Mouse (Mus musculus): ENCODE data around the gene Cct7. TPM values are rescaled to one million over a fixed set of nuclear protein-coding genes. Genes with fewer than 3 reads are reported as not detected.

Cct7 gene
- polyA plus RNA-seq, 1 experiment, result 117 TPM

- TF ChIP-seq CTCF (conservative IDR thresholded peaks at IDR 0.05; ENCODE audit: insufficient read depth, insufficient read length, low read depth, low read length) (no peak), POLR2A (IDR thresholded peaks at IDR 0.05; ENCODE audit: low read depth, low read length) (no peak)
- 19% methylated on average over 28 of the region's 28 CpGs for WGBS
- no peaks in the 10 kb centered on the region for H3K4me1 ChIP-seq (ENCODE audit: control insufficient read depth, insufficient read depth, low read length)
- no peaks in the 10 kb centered on the region for H3K27me3 ChIP-seq (replicated peaks; ENCODE audit: control insufficient read depth, insufficient read depth, low read length)
- DNase-seq, result no peak
- H3K4me3 ChIP-seq (ENCODE audit: insufficient read depth, low read depth, low read length), result no peak within 1 kb of the TSS
- no peak within 1 kb of the TSS for H3K27ac ChIP-seq (ENCODE audit: insufficient read depth, low read depth, low read length)
- no peaks in the 10 kb centered on the region for H3K36me3 ChIP-seq (ENCODE audit: control insufficient read depth, insufficient read depth, low read length)
These were observed 27.4 kb upstream of the Cct7 start, which contains the start of gene Noto for GRCm38 (mm10) chr6:85423836-85424379. Gene Noto, plus strand, starts transcription at chr6:85423886.

DNA sequence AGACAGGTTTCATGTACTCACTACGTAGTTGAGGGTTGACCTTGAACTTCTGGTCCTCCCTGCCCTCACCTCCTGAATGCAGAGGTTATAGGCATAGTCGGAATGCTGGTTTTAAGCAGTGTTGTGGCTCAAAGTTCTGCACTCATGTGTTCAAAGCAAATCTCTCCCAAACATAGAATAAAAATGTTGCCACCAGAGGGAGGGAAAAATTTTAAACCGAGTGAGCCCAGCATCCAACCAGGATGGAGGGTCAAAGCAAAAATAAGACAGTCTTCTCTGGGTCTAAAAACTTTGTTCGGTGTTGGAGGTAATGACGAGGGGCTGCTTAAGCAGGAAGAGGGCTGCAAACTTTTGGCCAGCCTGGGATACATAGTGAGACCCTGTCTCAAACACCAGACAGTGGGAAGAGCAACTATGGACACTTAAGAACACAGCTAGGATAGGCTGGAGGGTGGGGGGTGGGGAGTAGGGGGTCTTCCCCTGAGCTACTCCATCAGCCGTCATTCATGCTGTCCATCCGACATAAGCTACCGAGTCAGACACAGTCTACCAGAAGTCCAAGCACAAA lies 20.0 kb upstream of the Cct7 start:
- no peak for TF ChIP-seq POLR2A (IDR thresholded peaks at IDR 0.05; ENCODE audit: low read depth, low read length)
- TF ChIP-seq CTCF (conservative IDR thresholded peaks at IDR 0.05; ENCODE audit: insufficient read depth, insufficient read length, low read depth, low read length), result no peak
- WGBS, result 46% methylated on average over 8 of the region's 8 CpGs

GRCm38 (mm10) chr6:85431842-85432431 lies 19.4 kb upstream of the Cct7 start, which contains the start of gene Smyd5:
Gene Smyd5, plus strand, starts transcription at chr6:85431989.
- H3K4me3 ChIP-seq (ENCODE audit: insufficient read depth, low read depth, low read length), result peak within 1 kb of the TSS; percentile 87
- H3K4me1 ChIP-seq (ENCODE audit: control insufficient read depth, insufficient read depth, low read length), result peaks cover 6% of the 10 kb centered on the region; the same call in 1 of the 2 replicates
- TF ChIP-seq POLR2A (IDR thresholded peaks at IDR 0.05; ENCODE audit: low read depth, low read length) (no peak), CTCF (conservative IDR thresholded peaks at IDR 0.05; ENCODE audit: insufficient read depth, insufficient read length, low read depth, low read length) (no peak)
- DNase-seq, result peak; percentile 91
- H3K36me3 ChIP-seq (ENCODE audit: control insufficient read depth, insufficient read depth, low read length), result no peaks in the 10 kb centered on the region
- H3K27me3 ChIP-seq (replicated peaks; ENCODE audit: control insufficient read depth, insufficient read depth, low read length), result no peaks in the 10 kb centered on the region
- H3K27ac ChIP-seq (ENCODE audit: insufficient read depth, low read depth, low read length), result no peak within 1 kb of the TSS
- WGBS, result 1% methylated on average over 39 of the region's 39 CpGs

More for the DNA sequence above, 20.0 kb upstream of the Cct7 start:
- Histone ChIP-seq H3K27ac (ENCODE audit: insufficient read depth, low read depth, low read length) (no peak overlapping the region), H3K4me3 (ENCODE audit: insufficient read depth, low read depth, low read length) (peak overlapping the region; percentile 87), H3K4me1 (ENCODE audit: control insufficient read depth, insufficient read depth, low read length) (peaks cover 6% of the 10 kb centered on the region; the same call in 1 of the 2 replicates), H3K36me3 (ENCODE audit: control insufficient read depth, insufficient read depth, low read length) (no peaks in the 10 kb centered on the region), H3K27me3 (replicated peaks; ENCODE audit: control insufficient read depth, insufficient read depth, low read length) (no peaks in the 10 kb centered on the region)
- DNase-seq, result no peak

DNA sequence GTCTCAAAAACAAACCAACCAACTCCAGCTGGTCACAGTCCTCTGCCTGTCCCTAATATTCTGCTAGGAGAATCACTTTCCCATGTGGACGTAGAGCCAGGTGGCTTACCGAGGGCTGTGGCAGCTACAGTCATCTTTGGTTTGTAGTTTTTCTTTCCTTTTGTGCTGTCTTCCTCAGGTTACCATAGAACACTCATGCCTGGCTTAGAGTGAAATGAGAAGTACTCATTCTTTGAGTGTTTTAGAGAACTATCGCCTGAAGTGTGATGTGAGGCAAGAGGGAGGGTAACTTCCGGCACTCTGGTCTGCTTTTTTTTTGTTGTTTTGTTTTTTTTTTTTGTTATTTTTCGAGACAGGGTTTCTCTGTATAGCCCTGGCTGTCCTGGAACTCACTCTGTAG lies 17.4 kb upstream of the Cct7 start:
- H3K4me3 ChIP-seq (ENCODE audit: insufficient read depth, low read depth, low read length), result no peak overlapping the region
- no peaks in the 10 kb centered on the region for H3K36me3 ChIP-seq (ENCODE audit: control insufficient read depth, insufficient read depth, low read length)
- H3K27ac ChIP-seq (ENCODE audit: insufficient read depth, low read depth, low read length), result no peak overlapping the region
- WGBS, result 75% methylated on average over 5 of the region's 5 CpGs
- peaks cover 6% of the 10 kb centered on the region; the same call in 1 of the 2 replicates for H3K4me1 ChIP-seq (ENCODE audit: control insufficient read depth, insufficient read depth, low read length)
- TF ChIP-seq CTCF (conservative IDR thresholded peaks at IDR 0.05; ENCODE audit: insufficient read depth, insufficient read length, low read depth, low read length), result no peak
- no peak for TF ChIP-seq POLR2A (IDR thresholded peaks at IDR 0.05; ENCODE audit: low read depth, low read length)
- DNase-seq, result no peak
- no peaks in the 10 kb centered on the region for H3K27me3 ChIP-seq (replicated peaks; ENCODE audit: control insufficient read depth, insufficient read depth, low read length)

- WGBS, result 77% methylated on average over 1 of the region's 1 CpGs
- Histone ChIP-seq H3K4me1 (ENCODE audit: control insufficient read depth, insufficient read depth, low read length) (peaks cover 6% of the 10 kb centered on the region; the same call in 1 of the 2 replicates), H3K27ac (ENCODE audit: insufficient read depth, low read depth, low read length) (no peak overlapping the region), H3K36me3 (ENCODE audit: control insufficient read depth, insufficient read depth, low read length) (no peaks in the 10 kb centered on the region), H3K4me3 (ENCODE audit: insufficient read depth, low read depth, low read length) (no peak overlapping the region), H3K27me3 (replicated peaks; ENCODE audit: control insufficient read depth, insufficient read depth, low read length) (no peaks in the 10 kb centered on the region)
- DNase-seq, result no peak
- TF ChIP-seq CTCF (conservative IDR thresholded peaks at IDR 0.05; ENCODE audit: insufficient read depth, insufficient read length, low read depth, low read length) (no peak), POLR2A (IDR thresholded peaks at IDR 0.05; ENCODE audit: low read depth, low read length) (no peak)
These were observed 15.1 kb upstream of the Cct7 start for GRCm38 (mm10) chr6:85436204-85436603.

GRCm38 (mm10) chr6:85436631-85437030 lies 14.7 kb upstream of the Cct7 start:
- no peak for TF ChIP-seq CTCF (conservative IDR thresholded peaks at IDR 0.05; ENCODE audit: insufficient read depth, insufficient read length, low read depth, low read length)
- no peak for TF ChIP-seq POLR2A (IDR thresholded peaks at IDR 0.05; ENCODE audit: low read depth, low read length)
- Histone ChIP-seq H3K4me3 (ENCODE audit: insufficient read depth, low read depth, low read length) (no peak overlapping the region), H3K36me3 (ENCODE audit: control insufficient read depth, insufficient read depth, low read length) (no peaks in the 10 kb centered on the region), H3K4me1 (ENCODE audit: control insufficient read depth, insufficient read depth, low read length) (peaks cover 4% of the 10 kb centered on the region; the same call in 1 of the 2 replicates), H3K27me3 (replicated peaks; ENCODE audit: control insufficient read depth, insufficient read depth, low read length) (no peaks in the 10 kb centered on the region), H3K27ac (ENCODE audit: insufficient read depth, low read depth, low read length) (no peak overlapping the region)
- DNase-seq, result no peak
- 77% methylated on average over 6 of the region's 6 CpGs for WGBS

GRCm38 (mm10) chr6:85441142-85441541 lies 10.2 kb upstream of the Cct7 start:
- H3K4me3 ChIP-seq (ENCODE audit: insufficient read depth, low read depth, low read length), result no peak overlapping the region
- no peak for TF ChIP-seq CTCF (conservative IDR thresholded peaks at IDR 0.05; ENCODE audit: insufficient read depth, insufficient read length, low read depth, low read length)
- no peak for TF ChIP-seq POLR2A (IDR thresholded peaks at IDR 0.05; ENCODE audit: low read depth, low read length)
- 88% methylated on average over 4 of the region's 4 CpGs for WGBS
- no peaks in the 10 kb centered on the region for H3K36me3 ChIP-seq (ENCODE audit: control insufficient read depth, insufficient read depth, low read length)
- H3K27ac ChIP-seq (ENCODE audit: insufficient read depth, low read depth, low read length), result no peak overlapping the region
- DNase-seq, result no peak
- H3K4me1 ChIP-seq (ENCODE audit: control insufficient read depth, insufficient read depth, low read length), result no peaks in the 10 kb centered on the region
- H3K27me3 ChIP-seq (replicated peaks; ENCODE audit: control insufficient read depth, insufficient read depth, low read length), result no peaks in the 10 kb centered on the region

Data from kidney, adult 2 months (tissue).